Mouse (Mus musculus) kidney, postnatal 10 days (tissue): ENCODE results near the gene Lrpprc.

Experiments
- DNase-seq: peaks from one replicate; pipeline ENCODE4 v3.0.0; 2021; ENCODE audit warnings: mixed read lengths

The Lrpprc gene

GRCm38 (mm10) chr17:84665053-84665452 is 125.5 kb downstream of the Lrpprc start:
- no peak for DNase-seq

GRCm38 (mm10) chr17:84658951-84659350 is 131.6 kb downstream of the Lrpprc start:
- DNase-seq, result no peak

- no peak for DNase-seq
These were observed 132.4 kb downstream of the Lrpprc start for GRCm38 (mm10) chr17:84658195-84658594.

DNA sequence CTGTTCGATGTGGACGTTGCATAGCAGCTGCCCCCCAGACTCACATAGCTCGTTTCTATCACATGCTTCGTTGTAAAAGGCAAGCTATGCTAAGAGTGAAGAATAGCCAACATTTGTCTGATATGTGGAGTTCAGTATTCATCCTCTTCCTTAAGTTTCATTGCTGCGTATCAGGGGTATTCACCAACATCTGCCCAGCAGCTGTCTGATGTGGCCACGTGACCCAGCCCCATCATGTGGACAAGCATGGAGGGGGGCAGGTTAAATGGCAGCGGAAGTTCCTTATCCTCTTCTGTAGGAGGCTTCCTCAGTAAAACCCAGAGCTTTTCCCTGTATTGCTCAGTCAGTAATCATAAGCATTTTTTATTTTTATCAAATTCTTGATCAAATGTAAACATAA is 132.8 kb downstream of the Lrpprc start:
- DNase-seq, result no peak

DNA sequence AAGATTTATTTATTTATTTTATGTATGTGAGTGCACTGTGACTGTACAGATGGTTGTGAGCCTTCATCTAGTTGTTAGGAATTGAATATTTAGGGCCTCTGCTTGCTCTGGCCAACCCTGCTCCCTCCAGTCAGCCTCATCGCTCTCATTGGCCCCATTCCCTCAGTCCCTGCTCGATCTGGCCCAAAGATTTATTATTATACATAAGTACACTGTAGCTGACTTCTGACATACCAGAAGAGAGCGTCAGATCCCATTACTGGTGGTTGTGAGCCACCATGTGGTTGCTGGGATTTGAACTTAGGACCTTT is 133.2 kb downstream of the Lrpprc start:
- DNase-seq, result no peak

DNA sequence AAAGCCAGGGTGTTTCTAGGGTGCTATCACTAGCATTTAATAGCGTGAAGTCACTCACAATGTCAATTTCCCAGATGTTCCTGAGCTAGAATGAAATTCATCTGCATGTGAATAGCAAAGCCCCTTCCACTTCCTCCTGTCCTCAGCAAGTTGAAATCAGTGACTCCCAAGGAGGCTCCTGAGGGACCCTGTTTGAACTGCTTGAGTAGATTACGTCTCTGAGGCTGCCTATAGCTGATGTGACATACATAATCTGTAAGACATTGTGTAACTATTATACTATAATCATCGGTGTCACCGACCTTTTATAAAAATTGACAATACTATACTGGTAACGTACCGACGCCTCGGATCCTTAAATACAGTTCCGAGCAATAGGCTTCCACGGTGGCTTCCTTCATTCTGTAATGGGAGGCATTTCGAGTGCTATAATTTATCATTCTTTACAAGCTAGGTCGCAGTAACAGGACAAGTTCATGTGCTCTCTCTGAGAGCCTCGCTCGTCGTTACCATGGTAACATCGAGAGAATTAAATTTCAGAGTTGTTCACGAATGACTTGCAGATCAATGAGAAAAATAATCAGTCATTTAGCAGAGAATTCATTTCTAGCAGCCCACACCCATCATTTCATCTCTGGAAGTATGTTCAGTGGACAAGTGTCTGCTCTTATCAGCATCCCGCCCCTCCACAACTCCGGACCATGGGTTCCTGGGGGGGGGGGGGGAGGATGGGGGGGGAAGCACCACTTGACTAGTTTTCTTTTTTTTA is 133.8 kb downstream of the Lrpprc start:
- no peak for DNase-seq

DNA sequence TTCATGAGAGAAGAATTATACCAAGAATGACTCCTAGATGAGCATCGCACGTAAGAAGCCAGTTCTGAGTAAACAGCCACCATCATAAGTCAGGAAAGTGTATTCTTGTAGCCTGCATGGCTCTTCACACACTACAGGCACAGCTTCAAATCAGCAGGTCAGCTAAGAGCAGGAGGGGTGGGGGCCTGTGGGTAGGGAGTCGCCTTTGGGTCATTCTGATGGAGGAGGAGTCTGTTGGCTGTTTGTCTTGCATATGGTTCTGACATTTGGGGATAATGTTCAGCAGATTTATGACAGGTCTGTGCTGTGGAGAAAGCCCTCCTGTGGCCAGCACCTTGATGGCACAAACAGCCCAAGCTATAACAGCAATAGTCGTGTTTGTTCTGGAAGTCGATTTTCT is 134.4 kb downstream of the Lrpprc start:
- DNase-seq, result no peak
